Mouse (Mus musculus) brain, embryonic 18.5 days (tissue): ENCODE data around the gene March7.

ENCODE experiments used
- DNase-seq: peaks from one replicate; pipeline ENCODE4 v3.0.0-alpha.2; 2012; ENCODE audit warnings: low read depth, low spot score

The March7 gene

DNA sequence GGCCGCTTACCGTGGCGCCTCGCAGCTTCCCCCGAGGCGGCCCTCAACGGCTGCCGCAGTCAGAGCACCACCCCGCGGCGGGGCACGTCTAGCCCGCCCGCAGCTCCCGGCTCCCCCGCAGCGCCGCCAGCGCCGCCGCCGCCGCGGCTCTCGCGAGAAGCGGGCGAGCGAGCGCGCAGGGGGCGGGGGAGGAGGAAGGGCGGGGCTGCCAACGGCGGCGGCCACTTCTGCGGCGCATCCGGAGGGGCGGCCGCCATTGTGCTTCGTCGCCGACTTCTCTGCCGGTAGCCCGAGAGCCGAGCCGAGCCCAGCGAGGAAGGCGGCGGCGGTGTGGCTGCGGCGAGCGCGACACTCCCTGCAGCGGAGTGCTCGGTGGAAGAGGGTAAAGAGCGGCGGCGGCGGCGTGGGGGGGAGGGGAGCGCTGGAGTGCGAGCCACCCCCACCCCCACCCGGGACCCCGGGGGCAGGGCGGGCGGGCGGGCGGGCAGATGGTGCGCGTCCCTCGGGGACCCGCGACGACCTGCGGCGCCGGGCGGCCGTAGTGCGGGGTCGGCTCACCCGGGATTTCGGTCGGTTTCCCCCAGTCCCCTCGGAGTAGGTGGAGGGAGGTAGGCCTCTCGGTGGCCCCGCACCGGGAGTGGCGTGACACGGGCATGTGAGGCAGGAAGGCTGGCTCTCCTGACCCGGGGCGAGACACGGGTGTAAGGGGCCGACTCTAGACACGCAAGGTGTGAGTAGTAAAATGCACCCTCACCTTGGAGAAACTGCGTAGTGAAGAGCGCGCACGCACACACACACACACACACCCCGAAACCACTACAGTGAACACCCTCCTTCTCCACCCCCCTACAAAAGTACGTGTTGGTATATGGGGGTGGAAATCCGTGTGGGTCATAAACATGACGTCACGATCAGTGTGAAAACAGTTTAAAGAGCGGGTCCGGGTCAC, at the start of gene March7, which contains the start of gene Baz2b:
March7 (plus strand) TSS at position 185 of the 949 bp plus-strand sequence.
Baz2b (minus strand) TSS at position 137 of the 949 bp plus-strand sequence.
- peak; percentile 69 for DNase-seq

DNA sequence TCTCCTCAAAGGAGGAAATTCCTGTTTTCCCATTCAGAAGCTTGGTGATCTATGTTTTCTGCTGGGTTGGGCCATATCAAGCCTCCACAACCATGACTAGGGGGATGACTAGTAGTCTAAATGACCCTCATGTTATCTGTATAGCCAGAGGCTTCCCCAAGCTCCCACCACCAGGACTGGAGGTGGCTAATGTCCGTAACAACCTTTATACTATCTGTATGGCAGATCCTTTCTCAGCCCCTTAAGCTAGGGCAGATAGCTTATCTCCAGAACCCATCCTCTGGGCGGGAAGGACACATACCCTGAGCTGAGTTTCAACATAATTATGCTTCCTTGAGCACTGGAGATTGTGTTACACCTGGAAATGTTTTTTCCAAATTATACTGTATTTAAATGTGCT, 45.9 kb upstream of the March7 start:
- DNase-seq = no peak

GRCm38 (mm10) chr2:60165679-60166078, 44.0 kb upstream of the March7 start:
- DNase-seq = no peak

DNA sequence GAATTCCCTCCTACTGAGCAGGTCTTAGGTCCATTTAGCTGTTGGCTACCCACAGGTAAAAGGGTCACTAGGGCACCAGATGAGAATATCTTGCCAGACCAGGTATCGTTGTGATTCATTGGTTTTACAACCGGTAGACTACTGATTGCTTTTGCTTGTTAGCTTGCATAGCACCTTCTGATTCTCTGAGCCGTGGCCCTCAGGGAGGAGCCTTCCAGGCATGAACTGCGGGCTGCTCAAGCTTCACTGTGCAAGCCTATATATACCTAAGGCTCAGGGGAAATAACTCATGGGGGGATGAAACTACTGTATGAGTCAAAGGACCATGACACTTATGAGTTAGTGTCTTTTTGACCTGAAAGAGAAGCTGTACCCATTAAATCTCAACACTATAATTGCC, 42.8 kb upstream of the March7 start:
- DNase-seq = no peak

DNA sequence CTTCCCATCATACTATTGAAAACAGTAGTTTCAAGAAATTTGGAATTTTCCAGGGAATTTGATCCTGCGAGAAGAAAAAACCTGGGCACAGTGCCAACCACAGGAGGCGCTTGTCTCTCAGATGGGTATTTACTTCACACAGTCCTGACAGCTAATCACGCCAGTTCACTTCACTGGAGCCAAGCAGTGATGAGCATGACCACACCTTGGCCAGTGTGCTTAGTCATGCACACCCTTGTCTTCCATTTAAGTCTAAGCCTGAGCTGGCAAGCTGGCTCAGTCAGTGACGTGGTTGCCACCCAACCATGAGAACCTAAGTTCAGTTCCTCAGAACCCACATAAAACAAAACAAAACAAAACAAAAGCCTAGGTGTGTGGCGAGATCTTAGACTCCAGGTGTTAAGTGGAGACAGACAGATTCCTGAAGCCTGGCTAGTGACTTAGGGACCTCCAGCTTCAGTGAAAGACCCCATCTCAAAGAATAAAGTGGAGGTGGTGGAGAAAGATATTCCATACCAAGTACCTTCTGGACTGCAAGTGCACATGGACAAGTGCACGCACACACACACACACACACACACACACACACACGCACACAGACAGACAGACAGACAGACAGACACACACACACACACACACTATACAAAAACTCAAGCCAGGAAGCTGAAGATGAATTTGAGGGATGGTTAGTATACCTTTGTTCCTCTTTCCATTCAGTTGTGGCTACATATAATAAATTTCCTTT, 37.7 kb upstream of the March7 start:
- no peak for DNase-seq

- no peak for DNase-seq
These were observed 37.2 kb upstream of the March7 start for GRCm38 (mm10) chr2:60172531-60172914.

DNA sequence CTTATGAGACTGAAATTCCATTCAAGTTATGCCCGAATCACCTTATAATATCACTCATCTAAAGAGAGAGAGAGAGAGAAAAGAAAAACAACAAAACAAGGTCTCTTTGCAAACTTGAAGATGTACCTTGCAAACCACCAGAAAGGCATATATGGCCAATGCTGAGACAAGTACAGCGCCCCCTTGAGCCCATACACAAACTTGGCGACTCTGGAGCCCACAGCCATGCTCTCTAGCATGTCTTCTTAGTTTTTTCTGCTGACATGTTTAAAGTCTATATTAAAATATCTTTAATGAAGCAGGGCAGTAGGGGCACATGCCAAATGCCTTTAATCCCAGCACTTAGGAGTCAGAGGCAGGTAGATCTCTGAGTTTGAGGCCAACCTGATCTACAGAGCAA, 36.5 kb upstream of the March7 start:
- no peak for DNase-seq

DNA sequence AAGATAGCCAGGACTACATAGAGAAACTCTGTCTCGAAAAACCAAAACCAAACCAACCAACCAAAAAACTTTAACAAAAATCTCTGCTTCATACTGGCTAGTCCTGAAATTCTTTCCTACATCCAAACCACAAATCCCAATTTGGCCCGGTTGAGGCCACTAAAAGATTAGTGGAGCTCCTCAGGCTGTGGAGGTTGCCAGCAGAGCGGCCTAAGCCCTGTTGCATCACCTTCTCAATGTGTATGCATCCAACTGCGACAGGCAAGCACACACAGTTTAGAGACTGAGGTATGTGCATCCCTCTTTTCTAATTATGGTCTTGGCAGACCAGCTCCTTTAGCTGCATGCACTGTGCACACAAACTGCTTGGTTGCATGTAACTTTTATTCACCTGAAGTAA, 36.1 kb upstream of the March7 start:
- DNase-seq = no peak

DNA sequence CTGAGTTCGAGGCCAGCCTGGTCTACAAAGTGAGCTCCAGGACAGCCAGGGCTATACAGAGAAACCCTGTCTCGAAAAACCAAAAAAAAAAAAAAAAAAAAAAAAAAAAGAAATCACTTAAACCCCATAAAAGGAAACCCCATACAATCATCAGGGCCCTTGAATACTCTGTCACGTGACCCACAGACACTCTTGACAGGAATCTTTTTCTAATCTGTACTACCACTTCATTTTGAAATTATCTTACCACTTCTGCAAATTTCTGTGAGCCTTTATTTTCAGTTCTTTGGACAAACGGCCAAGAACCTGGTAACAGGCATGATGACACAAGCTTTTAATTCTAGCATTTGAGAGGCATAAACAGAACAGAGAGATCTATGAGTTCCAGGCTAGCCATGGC, 34.6 kb upstream of the March7 start:
- DNase-seq = no peak

GRCm38 (mm10) chr2:60176087-60176486, 33.6 kb upstream of the March7 start:
- DNase-seq = no peak

DNA sequence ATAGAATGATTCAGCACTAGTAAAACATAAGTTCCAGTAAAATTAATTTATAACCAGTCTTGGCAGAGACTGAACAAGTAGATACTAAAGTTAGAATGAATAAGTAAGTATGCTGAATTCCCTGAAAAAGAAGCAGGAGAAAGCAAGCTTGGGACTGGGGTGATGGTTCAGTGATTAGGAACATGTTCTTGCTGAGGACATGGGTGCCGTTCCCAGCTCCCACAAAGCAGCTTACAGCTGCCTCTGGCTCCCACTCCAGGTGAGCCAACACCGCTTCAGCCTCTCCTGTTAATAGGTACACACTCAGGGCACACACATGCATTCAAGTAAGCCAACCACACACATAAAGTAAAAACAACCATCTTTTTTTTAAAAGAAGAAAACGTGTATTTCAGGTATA, 32.2 kb upstream of the March7 start:
- DNase-seq = no peak

GRCm38 (mm10) chr2:60181696-60182095, 28.0 kb upstream of the March7 start:
- no peak for DNase-seq

- DNase-seq = no peak
These were observed 12.8 kb upstream of the March7 start for GRCm38 (mm10) chr2:60196841-60197240.

- no peak for DNase-seq
These were observed 9.6 kb upstream of the March7 start for GRCm38 (mm10) chr2:60200051-60200562.

DNA sequence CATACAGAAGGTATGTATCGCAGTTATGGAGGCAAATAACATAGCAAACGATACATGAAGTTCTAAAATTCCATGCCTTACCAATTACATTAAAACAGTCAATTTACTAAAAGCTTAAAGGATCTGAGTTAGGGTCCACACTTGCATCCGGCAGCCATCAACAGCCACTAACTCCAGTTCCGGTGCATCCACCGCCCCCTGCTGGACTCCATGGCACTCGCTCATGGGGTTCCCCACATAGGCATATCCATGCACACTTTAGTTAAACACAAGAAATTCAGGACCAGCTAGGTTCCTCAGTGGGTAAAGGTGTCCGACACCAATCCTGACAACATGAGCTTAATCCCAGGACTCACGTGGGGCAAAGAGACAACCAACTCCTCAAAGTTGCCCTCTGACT, 9.0 kb upstream of the March7 start:
- DNase-seq = no peak

GRCm38 (mm10) chr2:60202900-60203530, 6.7 kb upstream of the March7 start:
- no peak for DNase-seq

- DNase-seq = no peak
These were observed 6.0 kb upstream of the March7 start for GRCm38 (mm10) chr2:60203733-60204132.

- no peak for DNase-seq
These were observed 5.5 kb upstream of the March7 start for GRCm38 (mm10) chr2:60204162-60204561.

DNA sequence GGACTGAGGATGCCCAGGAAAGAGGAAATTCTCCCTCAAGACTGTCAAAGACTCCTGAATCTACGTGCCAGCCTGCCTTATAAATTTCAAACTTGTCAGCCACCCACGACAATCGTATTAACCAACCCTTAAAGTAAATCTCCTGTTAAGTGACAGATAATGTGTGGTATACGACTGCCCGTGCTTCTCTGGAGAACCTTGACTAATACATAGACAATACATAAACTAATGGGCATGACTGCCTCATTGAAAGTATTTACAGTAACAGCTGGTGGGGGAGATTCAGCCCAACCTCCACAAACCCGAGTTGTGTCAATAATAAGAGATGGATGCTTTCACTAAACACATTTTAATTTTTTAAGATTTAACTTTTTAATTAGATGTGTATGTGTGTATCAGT, 3.9 kb upstream of the March7 start:
- no peak for DNase-seq

DNA sequence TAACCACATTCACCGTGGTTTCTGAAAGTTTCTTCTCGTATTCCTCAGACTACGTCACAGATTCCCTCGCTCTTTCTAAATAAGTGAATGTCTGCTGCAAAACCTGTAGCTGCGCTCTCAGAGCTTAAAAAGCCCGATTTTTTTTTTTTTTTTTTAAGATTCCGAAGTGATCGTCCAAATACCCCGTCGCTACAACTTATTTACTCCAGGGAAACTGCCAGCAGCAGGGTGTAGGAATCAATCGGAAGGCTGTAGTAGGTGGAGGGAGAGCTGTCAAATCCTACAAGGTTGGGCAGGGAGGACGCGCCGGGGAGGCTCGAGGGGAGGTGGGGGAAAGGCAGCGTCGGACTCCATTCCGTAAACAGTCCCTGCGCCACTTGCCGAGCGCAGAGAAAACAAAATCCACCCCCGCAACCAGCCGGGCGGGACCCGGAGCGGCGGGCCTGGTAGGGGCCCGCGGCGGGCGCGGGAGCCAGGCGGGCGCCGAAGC, 520 bp upstream of the March7 start:
- DNase-seq = peak; percentile 26

GRCm38 (mm10) chr2:60210821-60211220, 1.1 kb downstream of the March7 start:
- no peak for DNase-seq

- DNase-seq = no peak
These were observed 2.8 kb downstream of the March7 start for GRCm38 (mm10) chr2:60212488-60212887.
